Mouse (Mus musculus) CH12.LX (cell line): ENCODE results near the gene Slc22a14. TPM values are rescaled to one million over a fixed set of nuclear protein-coding genes. Genes with fewer than 3 reads are reported as not detected.
"Not testable (repeated sequence)": the region's sequence is repeated elsewhere in the genome, so short reads cannot be mapped to it uniquely, and the experiment has no call there.

Experiments
- DNase-seq: peaks from one replicate; pipeline ENCODE4 v3.0.0-alpha.2; 2013; ENCODE audit errors: extremely low read depth
- H3K27ac ChIP-seq: 2 replicates; pipeline ENCODE4 v1.5.1; 2012; ENCODE audit warnings: low read depth, mild to moderate bottlenecking, control low read depth, moderate library complexity; ENCODE audit not compliant: insufficient read depth
- H3K27me3 ChIP-seq: replicated peaks from 2 replicates; pipeline ENCODE3; 2012; ENCODE audit warnings: inconsistent platforms
- H3K36me3 ChIP-seq, 2 experiments: replicated peaks in 1 of 2; 2 replicates each; pipeline versions ENCODE3 to v1.6.1; 2012; ENCODE audit warnings: inconsistent platforms in 1 of 2, low read length in 1 of 2, mild to moderate bottlenecking in 1 of 2, mixed read lengths in 1 of 2, moderate library complexity in 1 of 2; ENCODE audit not compliant: control insufficient read depth in 1 of 2, insufficient read depth in 1 of 2
- H3K4me1 ChIP-seq, 2 experiments: 2 replicates each; pipeline ENCODE4 v1.6.1; 2012; ENCODE audit warnings: inconsistent platforms in 1 of 2, moderate library complexity in 1 of 2; ENCODE audit not compliant: insufficient read depth in 2 of 2, control insufficient read depth in 1 of 2
- H3K4me2 ChIP-seq: 2 replicates; pipeline ENCODE4 v1.6.1; 2012; ENCODE audit warnings: low read depth, mild to moderate bottlenecking, control low read depth; ENCODE audit not compliant: poor library complexity, insufficient read depth, severe bottlenecking
- H3K4me3 ChIP-seq, 3 experiments: fragments of 150-350 bp in 1 of 3; sonication (generic) in 1 of 3; replicated peaks in 1 of 3; 2 replicates each; pipeline versions ENCODE3 to v1.5.1; 2011 to 2012; ENCODE audit warnings: low read depth in 2 of 3, low read length in 2 of 3, mild to moderate bottlenecking in 2 of 3, moderate library complexity in 2 of 3, control low read depth in 1 of 3, improper control_type of control experiment in 1 of 3, inconsistent platforms in 1 of 3, mixed read lengths in 1 of 3; ENCODE audit not compliant: poor library complexity in 1 of 3
- H3K79me2 ChIP-seq: replicated peaks from 2 replicates; pipeline ENCODE4 v1.6.1; 2012; ENCODE audit warnings: mild to moderate bottlenecking, moderate library complexity; ENCODE audit not compliant: control insufficient read depth, poor library complexity, insufficient read depth, severe bottlenecking; ENCODE audit errors: extremely low read depth
- H3K9ac ChIP-seq: 2 replicates; pipeline ENCODE4 v1.6.1; 2012; ENCODE audit warnings: low read depth, mild to moderate bottlenecking, control low read depth, moderate library complexity; ENCODE audit not compliant: insufficient read depth
- H3K9me3 ChIP-seq: replicated peaks from 2 replicates; pipeline ENCODE3; 2012; ENCODE audit warnings: low read length, inconsistent platforms, mixed read lengths
- CHD2 ChIP-seq: IDR thresholded peaks from 2 replicates; pipeline ENCODE4 v1.6.1; 2011; ENCODE audit warnings: low read length, improper control_type of control experiment
- EP300 ChIP-seq: IDR thresholded peaks from 2 replicates; pipeline ENCODE4 v1.6.1; 2011; ENCODE audit warnings: low read length, improper control_type of control experiment
- ETS1 ChIP-seq: conservative IDR thresholded peaks from 2 replicates; pipeline ENCODE4 v1.6.1; 2012; ENCODE audit warnings: low read depth, mild to moderate bottlenecking, inconsistent platforms, low read length, improper control_type of control experiment, moderate library complexity
- IRF4 ChIP-seq: IDR thresholded peaks from 2 replicates; pipeline ENCODE4 v1.6.1; 2014; ENCODE audit warnings: low read depth, mild to moderate bottlenecking, inconsistent platforms, low read length, improper control_type of control experiment
- JUND ChIP-seq: conservative IDR thresholded peaks from 2 replicates; pipeline ENCODE4 v1.6.1; 2011; ENCODE audit warnings: low read depth, low read length, improper control_type of control experiment
- MAX ChIP-seq: IDR thresholded peaks from 2 replicates; pipeline ENCODE4 v1.6.1; 2011; ENCODE audit warnings: low read length, improper control_type of control experiment
- MEF2A ChIP-seq: IDR thresholded peaks from 2 replicates; pipeline ENCODE4 v1.6.1; 2014; ENCODE audit warnings: low read depth, mild to moderate bottlenecking, inconsistent platforms, low read length, improper control_type of control experiment, borderline replicate concordance
- RCOR1 ChIP-seq: conservative IDR thresholded peaks from 2 replicates; pipeline ENCODE4 v1.6.1; 2012; ENCODE audit warnings: low read depth, mild to moderate bottlenecking, inconsistent platforms, low read length, improper control_type of control experiment
- SIN3A ChIP-seq: IDR thresholded peaks from 2 replicates; pipeline ENCODE4 v1.6.1; 2012; ENCODE audit warnings: low read length, improper control_type of control experiment, inconsistent platforms
- TCF12 ChIP-seq: IDR thresholded peaks from 2 replicates; pipeline ENCODE4 v1.6.1; 2014; ENCODE audit warnings: low read depth, mild to moderate bottlenecking, inconsistent platforms, low read length, improper control_type of control experiment
- UBTF ChIP-seq: IDR thresholded peaks from 2 replicates; pipeline ENCODE4 v1.6.1; 2012; ENCODE audit warnings: low read depth, mild to moderate bottlenecking, inconsistent platforms, low read length, improper control_type of control experiment, moderate library complexity
- dilution Hi-C: fragments of 300-500 bp; cut with MboI; formaldehyde crosslinking; loops from 2 replicates; pipeline ENCODE4 v1.14.3; 2020; ENCODE audit warnings: low sequenced_read_pairs; ENCODE audit not compliant: extremely low pct_unique_long_range_greater_than_20kb, extremely low pct_ligation_motif_present
- in situ Hi-C: fragments of 300-500 bp; cut with MboI; formaldehyde crosslinking; loops from 3 replicates; pipeline ENCODE4 v1.14.3; 2019; ENCODE audit warnings: low sequenced_read_pairs, low pct_ligation_motif_present, low pct_unique_long_range_greater_than_20kb, mixed read lengths
- polyA plus RNA-seq: library from polyadenylated mRNA; unstranded; fragments of >175 nt; gene quantifications from 2 replicates; pipeline ENCODE4 v1.2.1, GENCODE M21; 2012; ENCODE audit warnings: low read depth; ENCODE audit not compliant: insufficient read length
- total RNA-seq, 2 experiments: library from RNA; depleted of rRNA; stranded (reverse); fragments of 300-350 nt in 1 of 2; fragments of >200 nt in 1 of 2; gene quantifications; 2 replicates each; pipeline ENCODE4 v1.2.3; 2012 to 2014

Slc22a14 gene
- total and polyA plus RNA-seq, 3 experiments, result not detected

DNA sequence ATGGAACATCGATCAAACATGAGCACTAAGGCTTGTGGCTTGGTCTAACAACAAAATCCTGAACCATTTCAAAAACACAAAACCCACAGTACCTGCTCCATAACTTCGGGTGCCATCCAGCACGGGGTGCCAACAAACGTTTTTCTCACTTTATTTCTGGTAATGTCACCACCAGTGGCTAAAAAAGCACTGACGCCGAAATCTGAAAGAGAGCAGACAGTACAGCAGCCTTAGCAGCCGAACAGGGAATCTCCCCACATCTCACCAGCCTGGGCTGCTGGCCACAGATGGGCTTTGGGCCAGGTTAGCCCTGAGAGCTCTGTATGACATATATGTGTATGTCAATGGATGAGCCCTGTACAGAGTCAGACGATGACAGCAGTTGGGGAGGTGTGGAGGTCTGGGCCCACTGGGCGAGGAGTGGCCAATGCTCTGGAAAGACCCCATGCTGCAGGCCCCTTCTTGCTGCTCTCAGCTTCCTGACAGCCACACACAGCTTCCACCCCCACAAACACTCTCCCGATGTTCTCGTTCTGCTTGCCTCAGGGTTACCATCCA lies 96.7 kb downstream of the Slc22a14 start (continued):
- no peak for TF ChIP-seq JUND

DNA sequence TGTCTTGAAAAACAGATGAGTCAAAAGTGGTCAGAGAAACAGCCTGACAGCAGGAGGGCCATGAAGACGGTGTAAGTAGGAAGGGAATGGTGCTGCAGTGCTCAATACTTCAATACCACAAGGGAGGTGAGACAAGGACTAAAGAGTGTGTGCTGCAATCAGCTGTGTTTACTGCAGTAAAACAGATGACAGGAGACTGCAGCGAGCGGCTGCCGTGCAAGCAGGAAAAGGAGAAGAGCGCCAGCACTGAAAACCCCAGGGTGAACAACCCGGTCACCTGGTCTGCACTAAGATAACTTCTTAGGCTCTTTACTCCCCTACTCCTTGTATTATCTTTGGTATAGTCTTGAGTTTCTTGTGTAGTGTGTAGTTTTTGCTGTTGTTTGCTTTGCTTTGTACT lies 97.2 kb downstream of the Slc22a14 start:
- Histone ChIP-seq H3K4me2 (peak overlapping the region; percentile 52; the same call in 1 of the 2 replicates), H3K9me3 (no peaks in the 10 kb centered on the region), H3K4me1 (peaks cover 25 to 76% of the 10 kb centered on the region in 2 experiments), H3K9ac (no peak overlapping the region), H3K36me3 (peaks cover 13 to 49% of the 10 kb centered on the region in 2 experiments), H3K27ac (peak overlapping the region; percentile 32; the same call in 1 of the 2 replicates), H3K4me3 (no peak overlapping the region), H3K27me3 (no peaks in the 10 kb centered on the region), H3K79me2 (no peaks in the 10 kb centered on the region)
- peak; percentile 47 for DNase-seq
- dilution Hi-C loops, result no loop called here
- TF ChIP-seq IRF4 (peak; percentile 14; the same call in 1 of the 2 replicates), SIN3A (peak; percentile 64; the same call in 1 of the 2 replicates), EP300 (no peak; the same call in 1 of the 2 replicates), TCF12 (no peak), ETS1 (peak; percentile 57)
- in situ Hi-C loops, result no loop called here

DNA sequence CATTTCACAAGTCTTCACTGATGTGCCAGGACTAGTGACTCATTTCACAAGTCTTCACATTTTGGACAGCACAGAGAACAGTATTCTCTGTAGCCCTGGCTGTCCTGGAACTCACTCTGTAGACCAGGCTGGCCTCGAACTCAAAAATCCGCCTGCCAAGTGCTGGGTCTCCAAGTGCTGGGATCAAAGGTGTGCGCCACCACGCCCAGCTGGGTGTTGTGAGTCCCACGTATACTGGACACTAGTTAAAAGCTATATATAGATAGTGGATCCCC lies 99.3 kb downstream of the Slc22a14 start:
- dilution Hi-C loops, result not testable (repeated sequence)
- peak; percentile 98; the same call in 1 of the 2 replicates for TF ChIP-seq EP300
- TF ChIP-seq RCOR1, result peak; percentile 98
- TF ChIP-seq CHD2, result 0 out of 2 replicates have a peak, but pooled peaks have one; percentile 89
- TF ChIP-seq ETS1, result peak; percentile 89
- peak; percentile 36; the same call in 1 of the 2 replicates for TF ChIP-seq MAX
- peak; percentile 92; the same call in 1 of the 2 replicates for TF ChIP-seq MEF2A
- peak; percentile 89 for TF ChIP-seq TCF12
- peak; percentile 14; the same call in 1 of the 2 replicates for TF ChIP-seq UBTF
- TF ChIP-seq, all 38 proteins: peak for 8; not testable (repeated sequence) for 30
- H3K4me3 ChIP-seq, H3K9me3 ChIP-seq, H3K27me3 ChIP-seq, in situ Hi-C loops, H3K4me2 ChIP-seq, H3K79me2 ChIP-seq, H3K9ac ChIP-seq: not testable (repeated sequence)
- H3K27ac ChIP-seq, result peak overlapping the region; percentile 54
- DNase-seq, result peak; percentile 70
- H3K36me3 ChIP-seq, result peaks cover 10 to 42% of the 10 kb centered on the region in 2 experiments
- peaks cover 31 to 81% of the 10 kb centered on the region in 2 experiments for H3K4me1 ChIP-seq
